Mouse (Mus musculus) intestine, embryonic 16.5 days (tissue): Measurements from ENCODE around the gene Stt3b. TPM values are rescaled to one million over a fixed set of nuclear protein-coding genes. Genes with fewer than 3 reads are reported as not detected.

ENCODE experiments used
- ATAC-seq: fragments of 200-750 bp; cut with Nextera tagmentation; 2 replicates; pipeline ENCODE4 v1.8.0; 2017; ENCODE audit warnings: moderate TSS enrichment, moderate library complexity
- H3K27ac ChIP-seq: fragments of 300-500 bp; sonication (generic); 2 replicates; pipeline ENCODE4 v1.5.1; 2014; ENCODE audit warnings: mild to moderate bottlenecking, low read length
- H3K27me3 ChIP-seq: fragments of 300-500 bp; sonication (generic); replicated peaks from 2 replicates; pipeline ENCODE4 v1.6.1; 2014; ENCODE audit warnings: low read length, control low read depth, mixed read lengths; ENCODE audit not compliant: control insufficient read depth, insufficient read depth
- H3K36me3 ChIP-seq: fragments of 300-500 bp; sonication (generic); 2 replicates; pipeline ENCODE4 v1.6.1; 2014; ENCODE audit warnings: low read length, control low read depth; ENCODE audit not compliant: control insufficient read depth, insufficient read depth
- H3K4me1 ChIP-seq: fragments of 300-500 bp; sonication (generic); 2 replicates; pipeline ENCODE4 v1.6.1; 2014; ENCODE audit warnings: low read length, control low read depth, mixed read lengths; ENCODE audit not compliant: control insufficient read depth, insufficient read depth
- H3K4me2 ChIP-seq: fragments of 300-500 bp; sonication (generic); 2 replicates; pipeline ENCODE4 v1.6.1; 2014; ENCODE audit warnings: low read depth, low read length, control low read depth
- H3K4me3 ChIP-seq: fragments of 300-500 bp; sonication (generic); 2 replicates; pipeline ENCODE4 v1.5.1; 2014; ENCODE audit warnings: mild to moderate bottlenecking, low read length
- H3K9ac ChIP-seq: fragments of 300-500 bp; sonication (generic); 2 replicates; pipeline ENCODE4 v1.6.1; 2014; ENCODE audit warnings: low read depth, low read length
- H3K9me3 ChIP-seq: fragments of 300-500 bp; sonication (generic); 2 replicates; pipeline ENCODE4 v1.6.1; 2016; ENCODE audit warnings: low read length, control low read depth; ENCODE audit not compliant: control insufficient read depth
- WGBS: fragments of 180-500 bp; shearing (Covaris S2); extraction: QIAGEN DNeasy Blood & Tissue Kit; methylation state at CpG from one replicate; pipeline ENCODE4 v1.1.7; 2014; 5-methylcytosine and 5-hydroxymethylcytosine counted together
- polyA plus RNA-seq: library from polyadenylated mRNA; unstranded; fragments of >200 nt; fragmentation: Nextera tagmentation; extraction: Ambion mirVana; gene quantifications from 2 replicates; pipeline ENCODE4 v1.2.1, GENCODE M21; 2015

The Stt3b gene
- polyA plus RNA-seq, 1 experiment from 2014 or later = 108 TPM

GRCm38 (mm10) chr9:115322385-115322784 is 12.2 kb upstream of the Stt3b start:
- H3K4me1 ChIP-seq = no peaks in the 10 kb centered on the region; the same call in 1 of the 2 replicates
- no peaks in the 10 kb centered on the region for H3K9me3 ChIP-seq
- no peak overlapping the region for H3K4me2 ChIP-seq
- H3K27me3 ChIP-seq = no peaks in the 10 kb centered on the region
- WGBS = 87% methylated on average over 6 of the region's 6 CpGs
- ATAC-seq = no peak
- H3K4me3 ChIP-seq = no peak overlapping the region
- H3K27ac ChIP-seq = no peak overlapping the region
- no peak overlapping the region for H3K9ac ChIP-seq
- H3K36me3 ChIP-seq = no peaks in the 10 kb centered on the region

- no peak for ATAC-seq
Measured at GRCm38 (mm10) chr9:115321052-115321451, 10.8 kb upstream of the Stt3b start.

GRCm38 (mm10) chr9:115320156-115320555 is 9.9 kb upstream of the Stt3b start:
- Histone ChIP-seq H3K27me3 (no peaks in the 10 kb centered on the region), H3K36me3 (no peaks in the 10 kb centered on the region), H3K9me3 (no peaks in the 10 kb centered on the region), H3K4me3 (no peak overlapping the region), H3K9ac (no peak overlapping the region), H3K4me2 (no peak overlapping the region), H3K4me1 (no peaks in the 10 kb centered on the region), H3K27ac (no peak overlapping the region)
- ATAC-seq = no peak
- WGBS = 78% methylated on average over 4 of the region's 4 CpGs

More at GRCm38 (mm10) chr9:115321052-115321451, 10.8 kb upstream of the Stt3b start:
- Histone ChIP-seq H3K4me2 (no peak overlapping the region), H3K4me3 (no peak overlapping the region), H3K9ac (no peak overlapping the region), H3K27ac (no peak overlapping the region), H3K36me3 (no peaks in the 10 kb centered on the region), H3K27me3 (no peaks in the 10 kb centered on the region), H3K9me3 (no peaks in the 10 kb centered on the region), H3K4me1 (no peaks in the 10 kb centered on the region; the same call in 1 of the 2 replicates)
- WGBS = 81% methylated on average over 6 of the region's 6 CpGs

- ATAC-seq = no peak
- no peak overlapping the region for H3K4me3 ChIP-seq
- H3K9me3 ChIP-seq = no peaks in the 10 kb centered on the region
- H3K27me3 ChIP-seq = no peaks in the 10 kb centered on the region
- H3K9ac ChIP-seq = no peak overlapping the region
- H3K27ac ChIP-seq = no peak overlapping the region
- no peak overlapping the region for H3K4me2 ChIP-seq
- WGBS = 79% methylated on average over 6 of the region's 6 CpGs
- no peaks in the 10 kb centered on the region for H3K4me1 ChIP-seq
- no peaks in the 10 kb centered on the region for H3K36me3 ChIP-seq
Measured at GRCm38 (mm10) chr9:115318621-115319375, 8.6 kb upstream of the Stt3b start.

GRCm38 (mm10) chr9:115317049-115317448 is 6.8 kb upstream of the Stt3b start:
- Histone ChIP-seq H3K4me3 (no peak overlapping the region), H3K27me3 (no peaks in the 10 kb centered on the region), H3K9me3 (no peaks in the 10 kb centered on the region), H3K36me3 (no peaks in the 10 kb centered on the region), H3K27ac (no peak overlapping the region), H3K4me1 (no peaks in the 10 kb centered on the region), H3K9ac (no peak overlapping the region), H3K4me2 (no peak overlapping the region)
- ATAC-seq = no peak
- WGBS = 96% methylated on average over 5 of the region's 5 CpGs

GRCm38 (mm10) chr9:115314556-115314955 is 4.3 kb upstream of the Stt3b start:
- Histone ChIP-seq H3K27ac (peak overlapping the region; percentile 26; the same call in 1 of the 2 replicates), H3K9ac (peak overlapping the region; percentile 50; the same call in 1 of the 2 replicates)
- WGBS = 10% methylated on average over 10 of the region's 10 CpGs

GRCm38 (mm10) chr9:115313830-115314229 is 3.6 kb upstream of the Stt3b start:
- no peak overlapping the region for H3K4me3 ChIP-seq
- ATAC-seq = no peak
- 86% methylated on average over 5 of the region's 5 CpGs for WGBS
- H3K27ac ChIP-seq = no peak overlapping the region
- no peak overlapping the region for H3K9ac ChIP-seq
- no peaks in the 10 kb centered on the region for H3K27me3 ChIP-seq
- no peaks in the 10 kb centered on the region for H3K36me3 ChIP-seq
- no peak overlapping the region for H3K4me2 ChIP-seq
- H3K9me3 ChIP-seq = no peaks in the 10 kb centered on the region
- 0 out of 2 replicates have a peak, but pooled peaks cover 2% of the 10 kb centered on the region for H3K4me1 ChIP-seq

More at GRCm38 (mm10) chr9:115314556-115314955, 4.3 kb upstream of the Stt3b start:
- no peak for ATAC-seq
- Histone ChIP-seq H3K36me3 (no peaks in the 10 kb centered on the region), H3K4me3 (peak overlapping the region; percentile 31), H3K27me3 (no peaks in the 10 kb centered on the region), H3K4me1 (0 out of 2 replicates have a peak, but pooled peaks cover 2% of the 10 kb centered on the region), H3K4me2 (peak overlapping the region; percentile 28), H3K9me3 (no peaks in the 10 kb centered on the region)

- peak overlapping the region; percentile 85 for H3K9ac ChIP-seq
- no peaks in the 10 kb centered on the region for H3K36me3 ChIP-seq
- H3K9me3 ChIP-seq = no peaks in the 10 kb centered on the region
- ATAC-seq = peak; percentile 0; the same call in 1 of the 2 replicates
- peak overlapping the region; percentile 98 for H3K27ac ChIP-seq
- H3K4me3 ChIP-seq = peak overlapping the region; percentile 97
- WGBS = 9% methylated on average over 5 of the region's 5 CpGs
- H3K27me3 ChIP-seq = no peaks in the 10 kb centered on the region
- H3K4me1 ChIP-seq = peaks cover 10% of the 10 kb centered on the region
- H3K4me2 ChIP-seq = peak overlapping the region; percentile 59
Measured at GRCm38 (mm10) chr9:115311223-115311520, 951 bp upstream of the Stt3b start.

- Histone ChIP-seq H3K4me1 (peaks cover 15% of the 10 kb centered on the region), H3K4me3 (peak overlapping the region; percentile 97), H3K27ac (peak overlapping the region; percentile 99), H3K27me3 (no peaks in the 10 kb centered on the region), H3K4me2 (peak overlapping the region; percentile 20; the same call in 1 of the 2 replicates), H3K9me3 (no peaks in the 10 kb centered on the region), H3K9ac (peak overlapping the region; percentile 99), H3K36me3 (no peaks in the 10 kb centered on the region)
- under 1% methylated on average over 34 of the region's 42 CpGs for WGBS
- ATAC-seq = peak; percentile 85
Measured at GRCm38 (mm10) chr9:115309977-115310345, 260 bp downstream of the Stt3b start.
